Mouse (Mus musculus): Measurements from ENCODE around the gene Gm17535.
"Not testable (repeated sequence)": the region's sequence is repeated elsewhere in the genome, so short reads cannot be mapped to it uniquely, and the experiment has no call there.

Gm17535 gene

GRCm38 (mm10) chr9:3034299-3034698 is at the start of gene Gm17535:
Gene Gm17535, plus strand, starts transcription at chr9:3034599.
- not testable (repeated sequence) for DNase-seq (ENCODE audit: extremely low spot score)

GRCm38 (mm10) chr9:3000445-3000972 is 33.9 kb upstream of the Gm17535 start, which contains the start of gene Gm10722:
Gene Gm10722, plus strand, starts transcription at chr9:3000922.
- DNase-seq (ENCODE audit: extremely low spot score), result peak; percentile 27

GRCm38 (mm10) chr9:3001006-3001405 is 33.4 kb upstream of the Gm17535 start:
- not testable (repeated sequence) for DNase-seq (ENCODE audit: extremely low spot score)

GRCm38 (mm10) chr9:3001948-3002659 is 32.3 kb upstream of the Gm17535 start:
- DNase-seq (ENCODE audit: extremely low spot score), result peak; percentile 5

GRCm38 (mm10) chr9:3002794-3003396 is 31.5 kb upstream of the Gm17535 start, which contains the start of gene Gm11168:
Gene Gm11168, plus strand, starts transcription at chr9:3003346.
- DNase-seq (ENCODE audit: extremely low spot score), result not testable (repeated sequence)

- DNase-seq (ENCODE audit: extremely low spot score), result not testable (repeated sequence)
Observed at GRCm38 (mm10) chr9:3006179-3006578, 28.2 kb upstream of the Gm17535 start.

- not testable (repeated sequence) for DNase-seq (ENCODE audit: extremely low spot score)
Observed at GRCm38 (mm10) chr9:3006636-3007035, 27.8 kb upstream of the Gm17535 start.

- DNase-seq (ENCODE audit: extremely low spot score), result peak; percentile 9
Observed at GRCm38 (mm10) chr9:3007272-3007671, 27.1 kb upstream of the Gm17535 start.

- not testable (repeated sequence) for DNase-seq (ENCODE audit: extremely low spot score)
Observed at GRCm38 (mm10) chr9:3009331-3009730, 25.1 kb upstream of the Gm17535 start.

GRCm38 (mm10) chr9:3012054-3012621 is 22.3 kb upstream of the Gm17535 start:
- DNase-seq (ENCODE audit: extremely low spot score), result not testable (repeated sequence)

GRCm38 (mm10) chr9:3012733-3013279 is 21.6 kb upstream of the Gm17535 start, which contains the start of gene Gm10721:
Gene Gm10721, plus strand, starts transcription at chr9:3013140.
- DNase-seq (ENCODE audit: extremely low spot score), result not testable (repeated sequence)

GRCm38 (mm10) chr9:3015354-3015753 is 19.0 kb upstream of the Gm17535 start, which contains the start of gene Gm10720:
Gene Gm10720, plus strand, starts transcription at chr9:3015654.
- DNase-seq (ENCODE audit: extremely low spot score), result not testable (repeated sequence)

- not testable (repeated sequence) for DNase-seq (ENCODE audit: extremely low spot score)
Observed at GRCm38 (mm10) chr9:3015896-3016295, 18.5 kb upstream of the Gm17535 start.

- DNase-seq (ENCODE audit: extremely low spot score), result not testable (repeated sequence)
Observed at GRCm38 (mm10) chr9:3017108-3017507, 17.3 kb upstream of the Gm17535 start, which contains the start of gene Gm10719. Gene Gm10719, plus strand, starts transcription at chr9:3017408.

- DNase-seq (ENCODE audit: extremely low spot score), result not testable (repeated sequence)
Observed at GRCm38 (mm10) chr9:3018944-3019343, 15.5 kb upstream of the Gm17535 start.

GRCm38 (mm10) chr9:3019835-3020727 is 14.3 kb upstream of the Gm17535 start:
- not testable (repeated sequence) for DNase-seq (ENCODE audit: extremely low spot score)

GRCm38 (mm10) chr9:3022316-3023008 is 11.9 kb upstream of the Gm17535 start:
- not testable (repeated sequence) for DNase-seq (ENCODE audit: extremely low spot score)

GRCm38 (mm10) chr9:3023312-3023984 is 11.0 kb upstream of the Gm17535 start, which contains the start of gene Gm10718:
Gene Gm10718, plus strand, starts transcription at chr9:3023547.
- not testable (repeated sequence) for DNase-seq (ENCODE audit: extremely low spot score)

GRCm38 (mm10) chr9:3023985-3024648 is 10.3 kb upstream of the Gm17535 start:
- DNase-seq (ENCODE audit: extremely low spot score), result not testable (repeated sequence)

All from embryo, embryonic 9.5 days (tissue).